Mouse (Mus musculus) midbrain, embryonic 14.5 days (tissue): ENCODE measurements around the gene Map7. TPM values are rescaled to one million over a fixed set of nuclear protein-coding genes. Genes with fewer than 3 reads are reported as not detected.

Experiments
- ATAC-seq: fragments of 200-750 bp; cut with Nextera tagmentation; 2 replicates; pipeline ENCODE4 v1.8.0; 2017; ENCODE audit warnings: moderate number of reproducible peaks, moderate library complexity; ENCODE audit not compliant: low FRiP score, low TSS enrichment
- DNase-seq: peaks from one replicate; pipeline ENCODE4 v3.0.0-alpha.2; 2015
- H3K27ac ChIP-seq: fragments of 300-500 bp; sonication (generic); replicated peaks from 2 replicates; pipeline ENCODE4 v1.5.1; 2014; ENCODE audit warnings: mild to moderate bottlenecking, low read depth, low read length, moderate library complexity
- H3K27me3 ChIP-seq: fragments of 300-500 bp; sonication (generic); 2 replicates; pipeline ENCODE4 v1.6.1; 2014; ENCODE audit warnings: low read length, control low read depth, mixed read lengths; ENCODE audit not compliant: control insufficient read depth, insufficient read depth
- H3K36me3 ChIP-seq: fragments of 300-500 bp; sonication (generic); 2 replicates; pipeline ENCODE4 v1.6.1; 2014; ENCODE audit warnings: low read length, control low read depth; ENCODE audit not compliant: control insufficient read depth, insufficient read depth
- H3K4me1 ChIP-seq: fragments of 300-500 bp; sonication (generic); 2 replicates; pipeline ENCODE4 v1.6.1; 2014; ENCODE audit warnings: mild to moderate bottlenecking, antibody characterized with exemption, low read length, control low read depth; ENCODE audit not compliant: control insufficient read depth, insufficient read depth
- H3K4me2 ChIP-seq: fragments of 300-500 bp; sonication (generic); 2 replicates; pipeline ENCODE4 v1.6.1; 2014; ENCODE audit warnings: mild to moderate bottlenecking, low read length, moderate library complexity
- H3K4me3 ChIP-seq: fragments of 300-500 bp; sonication (generic); replicated peaks from 2 replicates; pipeline ENCODE4 v1.5.1; 2014; ENCODE audit warnings: low read depth, low read length
- H3K9ac ChIP-seq: fragments of 300-500 bp; sonication (generic); replicated peaks from 2 replicates; pipeline ENCODE4 v1.6.1; 2014; ENCODE audit warnings: mild to moderate bottlenecking, low read length, moderate library complexity
- H3K9me3 ChIP-seq: fragments of 300-500 bp; sonication (generic); 2 replicates; pipeline ENCODE4 v1.6.1; 2016; ENCODE audit warnings: low read length, control low read depth, mixed read lengths; ENCODE audit not compliant: control insufficient read depth
- WGBS: fragments of 180-500 bp; shearing (Covaris S2); extraction: QIAGEN DNeasy Blood & Tissue Kit; methylation state at CpG from one replicate; pipeline ENCODE4 v1.1.7; 2014; 5-methylcytosine and 5-hydroxymethylcytosine counted together
- polyA plus RNA-seq: library from polyadenylated mRNA; unstranded; fragments of >200 nt; fragmentation: Nextera tagmentation; extraction: Ambion mirVana; gene quantifications from 2 replicates; pipeline ENCODE4 v1.2.1, GENCODE M21; 2014

Map7 gene
- polyA plus RNA-seq, 1 experiment from 2014 or later = 5.3 TPM

DNA sequence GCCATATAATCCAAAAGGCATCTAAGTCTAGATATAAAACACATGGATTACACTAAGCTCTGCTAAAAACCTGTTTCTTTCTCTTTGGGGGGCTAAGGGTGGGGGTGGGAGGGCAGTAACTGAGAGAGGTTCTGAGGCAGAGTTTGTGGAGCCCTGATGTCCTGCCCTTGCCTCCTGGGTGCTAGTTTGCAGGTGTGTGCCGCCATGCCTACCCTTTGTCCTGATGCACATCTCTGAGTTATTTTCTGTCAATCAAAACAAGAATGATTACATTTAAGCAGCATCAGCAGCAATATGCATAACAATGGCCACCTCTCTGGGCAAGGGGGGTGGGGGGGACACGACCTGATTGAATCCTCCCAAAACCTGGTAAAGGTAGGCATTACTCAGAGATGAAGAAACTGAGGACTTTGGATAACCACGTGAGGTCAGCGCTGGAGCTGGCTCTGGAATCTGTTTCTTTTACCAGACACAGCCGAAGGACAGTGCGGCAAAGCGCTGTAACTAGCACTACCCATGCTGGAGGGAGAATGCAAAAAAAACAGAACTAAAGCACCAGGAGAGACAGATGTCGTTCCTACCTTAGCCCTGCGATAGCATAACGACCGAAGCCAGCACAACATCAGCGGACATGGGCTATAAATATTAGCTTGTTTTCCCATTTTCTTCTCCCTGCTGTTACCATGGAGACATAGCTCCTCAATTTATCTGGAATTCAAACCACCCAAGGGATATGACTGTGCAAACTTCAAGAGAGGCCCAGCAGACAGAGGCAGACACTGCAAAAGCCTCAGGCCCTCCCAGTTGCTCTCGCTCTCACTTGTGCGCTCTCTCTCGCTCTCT lies 137.9 kb downstream of the Map7 start:
- WGBS = 11% methylated on average over 15 of the region's 15 CpGs
- H3K27ac ChIP-seq = peak overlapping the region; percentile 84
- H3K4me2 ChIP-seq = peak overlapping the region; percentile 42
- no peak overlapping the region for H3K4me3 ChIP-seq
- ATAC-seq (peak; percentile 64), DNase-seq (peak; percentile 83)
- H3K27me3 ChIP-seq = no peaks in the 10 kb centered on the region
- H3K9ac ChIP-seq = peak overlapping the region; percentile 39; the same call in 1 of the 2 replicates
- H3K36me3 ChIP-seq = no peaks in the 10 kb centered on the region
- H3K9me3 ChIP-seq = no peaks in the 10 kb centered on the region
- peaks cover 28% of the 10 kb centered on the region for H3K4me1 ChIP-seq

DNA sequence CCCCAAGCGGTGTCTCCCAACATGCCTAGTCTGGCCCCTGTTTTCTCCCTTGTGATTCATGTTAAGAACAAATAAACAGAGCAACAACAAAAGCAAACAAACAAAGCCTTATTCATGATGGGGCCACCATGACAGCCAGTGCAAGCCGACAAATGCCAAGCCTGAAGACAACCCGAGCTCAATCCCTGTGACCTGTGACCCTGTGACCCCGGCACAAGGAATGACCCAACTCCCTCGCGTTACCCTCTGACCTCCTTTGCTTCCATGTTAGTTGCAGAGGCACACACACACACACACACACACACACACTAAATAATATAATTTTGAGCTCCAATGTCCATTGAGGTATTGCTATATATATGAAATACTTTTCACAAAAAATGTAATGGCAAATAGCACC lies 139.1 kb downstream of the Map7 start:
- Histone ChIP-seq H3K27me3 (no peaks in the 10 kb centered on the region), H3K4me1 (peaks cover 28% of the 10 kb centered on the region), H3K36me3 (no peaks in the 10 kb centered on the region), H3K9me3 (no peaks in the 10 kb centered on the region), H3K4me2 (no peak overlapping the region; the same call in 1 of the 2 replicates), H3K4me3 (no peak overlapping the region), H3K9ac (no peak overlapping the region), H3K27ac (peak overlapping the region; percentile 84; the same call in 1 of the 2 replicates)
- DNase-seq = no peak
- ATAC-seq = no peak
- 28% methylated on average over 6 of the region's 6 CpGs for WGBS

DNA sequence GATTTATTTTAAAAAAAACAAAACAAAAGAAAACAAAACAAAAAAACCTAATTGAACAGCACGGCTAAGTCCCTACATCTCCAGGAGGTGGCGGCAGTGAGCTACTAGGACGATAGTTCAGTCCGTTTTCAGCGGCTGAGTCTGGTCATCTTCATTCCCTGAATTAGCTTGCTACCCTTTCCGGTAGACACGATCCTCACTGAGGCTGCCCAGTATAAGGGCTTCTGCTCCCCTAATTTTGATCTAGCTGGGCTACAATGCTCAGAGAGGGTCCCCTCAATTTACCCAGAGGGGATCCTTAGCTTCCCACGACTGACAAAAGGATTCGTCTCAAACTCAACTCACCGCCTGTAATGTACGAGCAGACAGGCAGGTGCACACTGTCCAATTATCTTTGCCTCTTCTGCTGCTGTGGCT lies 142.2 kb downstream of the Map7 start:
- 11% methylated on average over 11 of the region's 11 CpGs for WGBS
- Histone ChIP-seq H3K27ac (peak overlapping the region; percentile 53), H3K27me3 (no peaks in the 10 kb centered on the region), H3K36me3 (no peaks in the 10 kb centered on the region), H3K4me3 (no peak overlapping the region; the same call in 1 of the 2 replicates), H3K4me1 (peaks cover 25% of the 10 kb centered on the region), H3K9me3 (no peaks in the 10 kb centered on the region), H3K4me2 (peak overlapping the region; percentile 47), H3K9ac (peak overlapping the region; percentile 34; the same call in 1 of the 2 replicates)
- DNase-seq (peak; percentile 96), ATAC-seq (peak; percentile 41; the same call in 1 of the 2 replicates)

DNA sequence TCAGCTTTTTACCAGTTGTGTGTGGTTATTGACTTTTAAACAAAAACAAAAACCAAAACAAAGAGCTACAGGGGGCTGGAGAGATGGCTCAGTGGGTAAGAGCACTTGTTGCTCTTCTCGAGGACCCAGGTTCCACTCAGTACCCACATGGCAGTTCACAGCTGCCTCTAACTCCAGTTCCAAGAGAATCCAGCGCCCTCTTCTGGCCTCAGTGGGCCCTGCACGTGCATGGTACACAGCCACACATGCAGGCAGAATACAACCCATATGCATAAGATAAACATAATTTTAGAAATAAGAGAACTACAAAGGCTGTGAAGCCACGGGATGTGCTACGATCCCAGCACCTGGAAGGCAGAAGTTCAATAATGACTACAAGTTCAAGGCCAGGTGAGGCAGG lies 147.7 kb downstream of the Map7 start:
- Histone ChIP-seq H3K36me3 (no peaks in the 10 kb centered on the region), H3K4me1 (peaks cover 1% of the 10 kb centered on the region; the same call in 1 of the 2 replicates), H3K9ac (no peak overlapping the region), H3K4me2 (no peak overlapping the region), H3K27ac (no peak overlapping the region), H3K27me3 (no peaks in the 10 kb centered on the region), H3K9me3 (no peaks in the 10 kb centered on the region), H3K4me3 (no peak overlapping the region)
- no peak for ATAC-seq
- WGBS = 77% methylated on average over 5 of the region's 5 CpGs
- no peak for DNase-seq

DNA sequence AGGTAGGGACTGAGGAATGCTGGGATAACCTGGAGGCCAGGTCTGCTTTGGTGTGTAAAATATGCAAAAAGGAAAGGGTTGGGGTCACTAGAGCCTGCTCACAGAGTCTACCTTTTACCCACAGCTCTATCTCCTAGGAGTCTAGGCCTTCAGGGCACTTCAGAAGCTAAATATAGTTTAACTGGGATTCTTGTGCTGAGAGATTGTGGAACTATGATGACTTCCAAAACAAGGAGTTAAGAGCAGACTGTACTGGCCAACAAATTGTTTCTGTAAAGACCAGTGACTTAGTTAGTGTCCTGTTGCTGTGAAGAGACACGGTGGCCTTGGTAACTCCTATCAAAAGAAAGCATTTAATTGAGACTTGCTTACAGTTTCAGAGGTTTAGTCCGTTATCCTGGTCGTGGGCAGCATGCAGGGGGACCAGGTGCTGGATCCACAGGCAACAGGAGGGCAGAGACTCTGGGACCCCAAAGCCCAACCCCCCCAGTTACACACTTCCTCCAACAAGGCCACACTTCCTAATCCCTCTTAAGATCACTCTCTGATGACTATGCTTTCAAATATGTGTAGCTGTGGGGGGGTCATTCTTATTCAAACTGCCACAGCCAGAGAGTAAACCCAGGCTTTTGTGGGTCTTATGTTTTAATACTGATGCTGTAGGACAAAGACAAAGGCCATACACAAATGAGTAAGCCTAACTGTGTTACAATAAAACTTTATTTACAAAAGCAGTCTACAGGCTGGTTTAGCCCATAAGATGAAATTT lies 150.1 kb downstream of the Map7 start:
- no peaks in the 10 kb centered on the region for H3K4me1 ChIP-seq
- no peak for DNase-seq
- 37% methylated on average over 3 of the region's 3 CpGs for WGBS
- H3K4me2 ChIP-seq = no peak overlapping the region
- H3K9me3 ChIP-seq = no peaks in the 10 kb centered on the region
- H3K4me3 ChIP-seq = no peak overlapping the region
- no peaks in the 10 kb centered on the region for H3K36me3 ChIP-seq
- H3K27ac ChIP-seq = no peak overlapping the region
- no peaks in the 10 kb centered on the region for H3K27me3 ChIP-seq
- no peak for ATAC-seq
- H3K9ac ChIP-seq = no peak overlapping the region

DNA sequence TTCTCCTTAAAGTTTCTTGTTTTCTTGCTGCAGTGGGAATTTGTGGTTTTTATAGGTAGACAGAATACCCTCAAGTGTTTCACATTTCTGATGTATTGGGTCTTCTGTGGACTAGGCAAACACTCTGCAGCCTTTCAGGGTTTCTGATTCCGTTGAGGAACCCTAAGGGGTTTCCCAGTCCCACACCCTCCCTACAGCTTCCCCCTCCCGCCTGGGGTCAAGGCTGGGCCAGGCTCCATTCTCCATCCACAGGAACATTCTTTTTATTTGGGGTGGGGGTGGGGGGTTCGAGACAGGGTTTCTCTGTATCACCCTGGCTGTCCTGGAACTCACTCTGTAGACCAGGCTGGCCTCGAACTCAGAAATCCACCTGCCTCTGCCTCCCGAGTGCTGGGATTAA lies 150.8 kb downstream of the Map7 start:
- no peaks in the 10 kb centered on the region for H3K27me3 ChIP-seq
- DNase-seq = no peak
- 80% methylated on average over 5 of the region's 5 CpGs for WGBS
- H3K9ac ChIP-seq = no peak overlapping the region
- no peak for ATAC-seq
- no peak overlapping the region for H3K27ac ChIP-seq
- H3K9me3 ChIP-seq = no peaks in the 10 kb centered on the region
- H3K4me1 ChIP-seq = no peaks in the 10 kb centered on the region
- H3K4me3 ChIP-seq = no peak overlapping the region
- no peak overlapping the region for H3K4me2 ChIP-seq
- H3K36me3 ChIP-seq = no peaks in the 10 kb centered on the region

DNA sequence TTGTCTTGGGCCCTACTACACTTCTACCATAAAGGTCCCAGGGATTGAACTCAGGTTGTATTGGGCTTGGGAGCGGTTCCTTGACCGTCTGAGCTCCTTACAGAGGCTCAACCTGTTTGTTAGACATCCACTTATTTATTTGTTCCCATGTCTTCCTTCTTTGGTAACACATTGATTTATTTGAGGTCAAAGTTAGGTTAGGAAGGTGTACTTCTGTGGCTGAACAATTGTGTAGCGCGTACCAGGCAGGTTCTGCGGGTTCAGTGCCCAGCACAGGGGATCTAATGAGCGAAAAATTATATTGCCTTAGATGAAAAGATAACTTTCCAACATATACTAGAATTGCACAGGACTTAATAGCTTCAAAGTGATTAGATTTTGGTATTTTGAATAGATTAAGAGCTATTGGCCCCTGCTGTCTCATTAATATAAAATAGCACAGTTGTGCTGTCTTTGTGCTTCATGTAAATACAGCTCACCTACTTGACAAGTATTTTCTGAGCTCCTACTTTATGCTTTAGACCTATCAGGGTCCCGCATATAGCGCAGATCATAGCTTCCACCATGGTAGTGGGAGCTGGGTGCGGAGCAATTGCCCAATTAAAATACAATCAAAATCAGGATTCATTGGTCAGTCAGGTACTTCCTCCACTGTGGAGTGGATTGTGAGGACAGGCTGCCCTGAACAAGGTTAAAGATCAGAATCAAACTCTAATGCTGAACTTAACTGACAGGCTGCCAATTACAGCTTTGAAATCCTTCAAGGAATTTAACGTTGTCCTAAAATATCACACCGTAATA lies 162.9 kb downstream of the Map7 start:
- Histone ChIP-seq H3K4me3 (peak overlapping the region; percentile 79), H3K4me1 (peaks cover 21% of the 10 kb centered on the region), H3K36me3 (no peaks in the 10 kb centered on the region), H3K9me3 (no peaks in the 10 kb centered on the region), H3K9ac (peak overlapping the region; percentile 97), H3K27ac (peak overlapping the region; percentile 99), H3K27me3 (no peaks in the 10 kb centered on the region), H3K4me2 (peak overlapping the region; percentile 84)
- no peak for DNase-seq
- WGBS = 51% methylated on average over 11 of the region's 11 CpGs
- ATAC-seq = no peak
